Mouse (Mus musculus) intestine, embryonic 16.5 days (tissue): ENCODE results near the gene Morn5. TPM values are rescaled to one million over a fixed set of nuclear protein-coding genes. Genes with fewer than 3 reads are reported as not detected.

Source experiments
- ATAC-seq: fragments of 200-750 bp; cut with Nextera tagmentation; 2 replicates; pipeline ENCODE4 v1.8.0; 2017; ENCODE audit warnings: moderate TSS enrichment, moderate library complexity
- H3K27ac ChIP-seq: fragments of 300-500 bp; sonication (generic); 2 replicates; pipeline ENCODE4 v1.5.1; 2014; ENCODE audit warnings: mild to moderate bottlenecking, low read length
- H3K27me3 ChIP-seq: fragments of 300-500 bp; sonication (generic); replicated peaks from 2 replicates; pipeline ENCODE4 v1.6.1; 2014; ENCODE audit warnings: low read length, control low read depth, mixed read lengths; ENCODE audit not compliant: control insufficient read depth, insufficient read depth
- H3K36me3 ChIP-seq: fragments of 300-500 bp; sonication (generic); 2 replicates; pipeline ENCODE4 v1.6.1; 2014; ENCODE audit warnings: low read length, control low read depth; ENCODE audit not compliant: control insufficient read depth, insufficient read depth
- H3K4me1 ChIP-seq: fragments of 300-500 bp; sonication (generic); 2 replicates; pipeline ENCODE4 v1.6.1; 2014; ENCODE audit warnings: low read length, control low read depth, mixed read lengths; ENCODE audit not compliant: control insufficient read depth, insufficient read depth
- H3K4me2 ChIP-seq: fragments of 300-500 bp; sonication (generic); 2 replicates; pipeline ENCODE4 v1.6.1; 2014; ENCODE audit warnings: low read depth, low read length, control low read depth
- H3K4me3 ChIP-seq: fragments of 300-500 bp; sonication (generic); 2 replicates; pipeline ENCODE4 v1.5.1; 2014; ENCODE audit warnings: mild to moderate bottlenecking, low read length
- H3K9ac ChIP-seq: fragments of 300-500 bp; sonication (generic); 2 replicates; pipeline ENCODE4 v1.6.1; 2014; ENCODE audit warnings: low read depth, low read length
- H3K9me3 ChIP-seq: fragments of 300-500 bp; sonication (generic); 2 replicates; pipeline ENCODE4 v1.6.1; 2016; ENCODE audit warnings: low read length, control low read depth; ENCODE audit not compliant: control insufficient read depth
- WGBS: fragments of 180-500 bp; shearing (Covaris S2); extraction: QIAGEN DNeasy Blood & Tissue Kit; methylation state at CpG from one replicate; pipeline ENCODE4 v1.1.7; 2014; 5-methylcytosine and 5-hydroxymethylcytosine counted together
- polyA plus RNA-seq: library from polyadenylated mRNA; unstranded; fragments of >200 nt; fragmentation: Nextera tagmentation; extraction: Ambion mirVana; gene quantifications from 2 replicates; pipeline ENCODE4 v1.2.1, GENCODE M21; 2015

Morn5 gene
- polyA plus RNA-seq, 1 experiment from 2014 or later, result 0.26 TPM

DNA sequence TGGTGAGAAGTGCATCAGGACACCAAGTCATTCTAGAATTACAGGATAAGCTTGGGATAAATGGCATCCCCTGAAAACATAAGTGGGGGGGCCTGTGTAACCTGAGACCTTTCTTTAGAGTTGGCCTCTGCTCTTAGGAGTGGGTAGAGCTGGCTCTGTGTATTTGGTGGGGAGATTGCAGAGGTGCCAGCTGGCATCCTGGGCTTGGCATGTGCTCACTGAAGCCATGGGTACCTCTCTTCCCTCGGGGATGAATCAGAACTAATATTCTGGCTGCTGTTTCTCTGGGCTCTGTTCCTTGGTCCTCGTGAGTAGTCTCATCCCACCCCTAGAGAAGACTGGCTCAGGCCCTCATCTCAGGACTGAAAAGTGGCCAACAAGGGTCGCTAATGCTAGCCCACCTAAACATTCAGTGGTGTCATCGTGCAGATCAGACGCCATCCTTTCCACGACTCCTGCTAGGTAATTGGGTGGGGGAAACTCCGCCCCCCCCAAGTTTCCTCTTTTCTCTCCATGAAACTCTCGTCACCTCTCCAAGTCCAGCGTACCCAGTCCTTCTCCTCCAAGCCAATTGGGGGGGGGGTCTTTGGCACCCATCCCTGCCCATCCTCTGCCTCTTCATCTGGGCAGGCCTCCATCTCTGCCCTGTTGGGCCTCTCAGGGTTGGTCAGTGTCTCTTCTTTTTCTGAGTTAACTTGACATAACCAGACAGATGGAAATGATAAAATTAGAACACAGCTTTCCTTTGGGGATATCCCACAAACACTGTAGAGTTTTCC lies 33.7 kb downstream of the Morn5 start:
- H3K27ac ChIP-seq, result no peak overlapping the region
- H3K4me2 ChIP-seq, result no peak overlapping the region
- 80% methylated on average over 9 of the region's 9 CpGs for WGBS

GRCm38 (mm10) chr2:36085041-36085440 lies 35.8 kb downstream of the Morn5 start:
- Histone ChIP-seq H3K4me1 (no peaks in the 10 kb centered on the region; the same call in 1 of the 2 replicates), H3K36me3 (no peaks in the 10 kb centered on the region), H3K4me2 (no peak overlapping the region), H3K27me3 (peaks cover 13% of the 10 kb centered on the region; the same call in 1 of the 2 replicates), H3K4me3 (no peak overlapping the region), H3K9ac (no peak overlapping the region), H3K27ac (no peak overlapping the region), H3K9me3 (no peaks in the 10 kb centered on the region)
- no peak for ATAC-seq
- WGBS, result 92% methylated on average over 1 of the region's 1 CpGs

More for the DNA sequence above, 33.7 kb downstream of the Morn5 start:
- peaks cover 7% of the 10 kb centered on the region; the same call in 1 of the 2 replicates for H3K27me3 ChIP-seq
- no peaks in the 10 kb centered on the region for H3K36me3 ChIP-seq
- no peak for ATAC-seq
- no peaks in the 10 kb centered on the region; the same call in 1 of the 2 replicates for H3K4me1 ChIP-seq
- H3K9me3 ChIP-seq, result no peaks in the 10 kb centered on the region
- no peak overlapping the region for H3K4me3 ChIP-seq
- H3K9ac ChIP-seq, result no peak overlapping the region

DNA sequence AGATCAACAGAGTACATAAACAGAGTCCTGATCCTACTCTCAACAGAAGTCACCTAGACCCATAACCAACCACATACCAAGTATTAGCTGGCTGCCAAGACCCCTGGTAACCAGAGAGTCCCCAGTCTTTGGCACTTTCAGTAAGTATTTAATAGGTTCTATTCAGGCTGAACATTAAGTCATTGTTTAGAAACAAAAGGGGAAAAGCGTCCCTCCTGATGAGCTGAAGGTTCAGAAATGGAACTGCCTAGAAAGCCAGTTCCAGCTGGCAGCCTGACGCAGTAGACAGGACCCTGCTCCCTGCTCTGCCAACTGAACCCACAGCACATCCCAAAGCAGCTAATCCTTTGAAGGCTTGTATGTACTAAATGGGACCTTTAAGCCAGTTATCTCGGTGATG lies 39.9 kb downstream of the Morn5 start:
- whole genome bisulfite sequencing, result 59% methylated on average over 3 of the region's 3 CpGs
- peaks cover 13% of the 10 kb centered on the region for H3K4me1 ChIP-seq
- no peaks in the 10 kb centered on the region for H3K36me3 ChIP-seq
- H3K27ac ChIP-seq, result no peak overlapping the region
- no peak overlapping the region for H3K4me2 ChIP-seq
- ATAC-seq, result no peak
- H3K9me3 ChIP-seq, result no peaks in the 10 kb centered on the region
- H3K9ac ChIP-seq, result no peak overlapping the region
- peaks cover 49% of the 10 kb centered on the region for H3K27me3 ChIP-seq
- H3K4me3 ChIP-seq, result no peak overlapping the region

- no peaks in the 10 kb centered on the region for H3K9me3 ChIP-seq
- peak overlapping the region; percentile 49 for H3K4me3 ChIP-seq
- peak overlapping the region; percentile 85 for H3K4me2 ChIP-seq
- no peaks in the 10 kb centered on the region for H3K36me3 ChIP-seq
- peaks cover 13% of the 10 kb centered on the region for H3K4me1 ChIP-seq
- ATAC-seq, result peak; percentile 92
- H3K27ac ChIP-seq, result no peak overlapping the region
- WGBS, result 3% methylated on average over 70 of the region's 70 CpGs
- no peak overlapping the region for H3K9ac ChIP-seq
- H3K27me3 ChIP-seq, result peaks cover 68% of the 10 kb centered on the region
Observed at GRCm38 (mm10) chr2:36090853-36091741, 41.8 kb downstream of the Morn5 start.

- Histone ChIP-seq H3K9ac (no peak overlapping the region), H3K27ac (no peak overlapping the region), H3K27me3 (peaks cover 77% of the 10 kb centered on the region), H3K4me1 (peaks cover 13% of the 10 kb centered on the region), H3K36me3 (no peaks in the 10 kb centered on the region), H3K4me3 (no peak overlapping the region), H3K4me2 (no peak overlapping the region), H3K9me3 (no peaks in the 10 kb centered on the region)
- no peak for ATAC-seq
- 6% methylated on average over 4 of the region's 4 CpGs for WGBS
Observed at GRCm38 (mm10) chr2:36092748-36093147, 43.5 kb downstream of the Morn5 start.

DNA sequence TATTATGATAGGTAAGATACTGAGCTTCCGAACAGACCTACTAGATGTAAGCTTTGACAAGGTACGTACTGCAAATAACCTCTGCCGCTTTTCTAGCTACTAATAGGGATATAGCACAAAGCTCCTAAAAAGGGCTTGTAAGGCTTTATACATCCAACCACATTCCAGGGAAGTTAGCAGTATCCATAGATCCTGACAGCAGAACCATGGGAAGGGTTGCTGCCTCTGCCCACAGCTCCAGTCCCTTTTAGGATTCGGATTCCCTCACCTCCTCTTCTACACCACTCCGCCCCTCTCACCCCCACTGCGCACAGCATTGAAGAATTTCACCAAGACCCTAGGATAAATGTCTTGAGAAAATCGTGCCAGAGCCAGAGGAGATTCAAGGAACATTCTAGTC lies 44.0 kb downstream of the Morn5 start:
- 23% methylated on average over 7 of the region's 7 CpGs for WGBS

GRCm38 (mm10) chr2:36093914-36094475 lies 44.7 kb downstream of the Morn5 start:
- no peak overlapping the region; the same call in 1 of the 2 replicates for H3K4me3 ChIP-seq
- ATAC-seq, result no peak
- H3K4me2 ChIP-seq, result 0 out of 2 replicates have a peak overlapping the region, but pooled peaks have one; percentile 5
- H3K27me3 ChIP-seq, result peaks cover 86% of the 10 kb centered on the region
- WGBS, result 8% methylated on average over 31 of the region's 31 CpGs
- H3K9me3 ChIP-seq, result no peaks in the 10 kb centered on the region
- H3K27ac ChIP-seq, result no peak overlapping the region
- H3K36me3 ChIP-seq, result no peaks in the 10 kb centered on the region
- H3K4me1 ChIP-seq, result peaks cover 13% of the 10 kb centered on the region
- H3K9ac ChIP-seq, result no peak overlapping the region

More for the DNA sequence above, 44.0 kb downstream of the Morn5 start:
- H3K27me3 ChIP-seq, result peaks cover 81% of the 10 kb centered on the region
- no peaks in the 10 kb centered on the region for H3K9me3 ChIP-seq
- no peak overlapping the region for H3K4me2 ChIP-seq
- no peak overlapping the region for H3K9ac ChIP-seq
- H3K27ac ChIP-seq, result no peak overlapping the region
- no peaks in the 10 kb centered on the region for H3K36me3 ChIP-seq
- H3K4me3 ChIP-seq, result no peak overlapping the region
- ATAC-seq, result no peak
- peaks cover 13% of the 10 kb centered on the region for H3K4me1 ChIP-seq

- no peaks in the 10 kb centered on the region for H3K9me3 ChIP-seq
- H3K27ac ChIP-seq, result no peak overlapping the region
- no peak overlapping the region for H3K4me2 ChIP-seq
- no peaks in the 10 kb centered on the region for H3K36me3 ChIP-seq
- H3K4me1 ChIP-seq, result peaks cover 4% of the 10 kb centered on the region; the same call in 1 of the 2 replicates
- WGBS, result 7% methylated on average over 18 of the region's 18 CpGs
- peaks cover 92% of the 10 kb centered on the region for H3K27me3 ChIP-seq
- no peak for ATAC-seq
- H3K9ac ChIP-seq, result no peak overlapping the region
- H3K4me3 ChIP-seq, result no peak overlapping the region
Observed at GRCm38 (mm10) chr2:36097129-36097815, 48.0 kb downstream of the Morn5 start.
